Mouse (Mus musculus): ENCODE data around the gene Ric8b.
A peak's percentile ranks its signal among the peaks of the same experiment; 100 is the strongest.

Gene Ric8b

GRCm38 (mm10) chr10:84960380-84960930 is 43.0 kb downstream of the Ric8b start:
- no peak for DNase-seq (ENCODE audit: low read depth)

GRCm38 (mm10) chr10:84963126-84963525 is 45.7 kb downstream of the Ric8b start:
- DNase-seq (ENCODE audit: low read depth), result no peak

DNA sequence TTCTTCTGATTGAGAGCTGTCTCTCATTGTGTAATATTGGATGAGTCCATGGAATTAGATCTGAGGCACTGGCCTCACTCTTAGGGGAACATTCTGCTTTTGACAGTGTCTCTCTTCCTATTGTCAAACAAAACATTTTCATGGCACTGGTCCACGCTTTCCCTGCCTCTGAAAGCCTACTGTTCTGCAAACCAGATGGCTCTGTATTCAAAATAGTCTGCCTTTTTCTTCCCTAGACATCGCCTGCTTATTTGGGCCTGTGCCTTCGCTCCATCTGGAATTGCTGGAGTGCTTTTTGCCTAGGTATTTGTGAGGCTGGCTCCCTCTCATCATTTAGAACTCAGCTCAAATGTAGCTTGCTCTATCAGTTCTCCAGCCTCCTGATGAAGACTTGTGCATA is 46.3 kb downstream of the Ric8b start:
- DNase-seq (ENCODE audit: low read depth), result no peak

GRCm38 (mm10) chr10:84966542-84966941 is 49.1 kb downstream of the Ric8b start:
- DNase-seq (ENCODE audit: low read depth), result no peak

GRCm38 (mm10) chr10:84967645-84968044 is 50.2 kb downstream of the Ric8b start:
- DNase-seq (ENCODE audit: low read depth), result no peak

DNA sequence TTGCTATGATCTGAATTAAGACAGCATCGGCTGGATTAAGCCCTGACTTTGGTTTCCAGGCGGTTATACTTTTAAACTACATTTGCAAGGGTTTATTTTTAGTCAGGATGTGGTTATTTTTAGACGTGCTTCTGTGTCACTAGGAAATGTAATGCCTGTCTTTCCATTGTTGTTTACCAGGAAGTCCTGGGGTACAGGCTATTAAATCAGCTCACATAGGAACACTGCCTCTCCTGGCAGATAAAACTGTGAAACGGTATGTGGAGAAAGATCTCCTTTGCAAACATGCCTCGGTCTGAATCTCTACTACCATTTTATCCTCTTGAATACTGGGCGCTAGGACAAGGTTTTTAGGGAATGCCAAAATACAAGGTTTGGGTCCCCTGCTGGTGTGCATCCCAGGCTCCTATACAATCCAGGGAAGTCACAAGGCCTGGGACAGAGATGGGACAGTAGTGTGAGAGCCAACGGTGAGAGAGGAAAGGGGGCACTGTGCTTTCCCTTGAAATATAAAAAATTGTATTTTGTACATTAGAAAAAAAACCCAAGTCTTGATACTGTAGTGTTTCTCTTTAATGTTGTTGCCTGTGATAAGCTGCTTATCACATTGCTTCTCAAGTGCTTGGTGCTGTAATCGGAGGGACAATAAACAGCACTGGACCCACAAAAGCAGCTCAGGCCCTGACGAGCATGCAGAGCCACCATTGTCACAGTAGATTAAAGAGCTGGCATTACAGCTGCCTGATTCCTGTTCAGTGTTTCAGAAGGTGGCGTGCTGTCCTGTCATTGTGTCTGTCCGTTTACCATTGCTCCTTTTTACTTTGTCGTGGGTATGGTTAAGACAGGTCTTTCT is 51.7 kb downstream of the Ric8b start:
- peak; percentile 24 for DNase-seq (ENCODE audit: low read depth)

DNA sequence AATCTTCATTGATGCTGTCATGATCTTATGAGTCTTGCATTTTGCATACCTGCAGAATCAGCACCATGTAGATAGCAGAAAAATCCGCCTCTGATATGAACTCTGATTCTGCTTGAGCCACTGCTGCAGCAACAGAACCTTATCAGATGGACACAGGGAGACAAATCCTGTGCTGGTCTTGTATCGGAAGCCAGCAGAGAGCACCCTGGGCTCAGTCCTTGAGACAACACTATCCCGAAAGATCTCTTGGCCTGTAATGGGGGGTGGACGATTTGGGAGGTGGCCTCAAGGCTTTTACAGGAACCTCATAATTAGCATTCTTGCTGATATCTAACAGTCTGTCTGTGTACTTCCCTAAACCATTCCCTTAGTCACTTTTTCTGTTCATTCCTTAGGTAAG is 57.8 kb downstream of the Ric8b start:
- no peak for DNase-seq (ENCODE audit: low read depth)

DNA sequence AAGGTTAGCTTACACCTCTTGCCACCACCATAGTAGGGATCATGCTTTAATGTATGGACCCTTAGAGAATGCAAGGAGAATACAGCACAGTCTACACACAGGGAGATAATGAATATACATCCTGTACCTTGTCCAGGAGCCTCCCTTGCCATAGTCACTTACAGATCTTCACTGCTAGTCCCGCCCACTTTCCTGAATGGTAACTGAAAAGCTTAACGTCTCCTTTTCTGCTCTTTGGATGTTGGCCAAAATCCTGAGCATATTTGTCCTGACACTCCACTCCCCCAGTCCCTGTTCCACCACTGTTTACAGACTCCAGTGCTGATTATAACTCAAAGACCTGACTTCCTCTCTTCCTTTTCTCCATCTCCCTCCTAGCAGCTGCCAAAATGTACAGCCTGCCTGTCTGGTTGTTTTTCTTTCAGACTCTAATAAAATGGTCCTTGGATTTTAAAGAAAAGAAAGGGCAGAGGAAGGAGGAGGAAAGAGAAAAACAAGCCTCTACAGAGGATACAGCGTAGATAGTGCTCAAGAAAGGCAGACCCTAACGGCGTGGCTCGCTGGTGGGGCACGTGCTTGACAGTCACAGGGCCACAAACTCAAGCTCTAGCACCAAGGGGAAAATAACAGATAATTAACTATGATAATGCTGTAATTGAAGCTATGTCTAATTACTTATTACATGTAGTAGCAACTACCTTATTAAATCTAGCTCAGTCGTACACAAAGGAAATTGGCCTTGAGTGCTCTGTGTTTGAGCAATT is 59.4 kb downstream of the Ric8b start:
- DNase-seq (ENCODE audit: low read depth), result no peak

DNA sequence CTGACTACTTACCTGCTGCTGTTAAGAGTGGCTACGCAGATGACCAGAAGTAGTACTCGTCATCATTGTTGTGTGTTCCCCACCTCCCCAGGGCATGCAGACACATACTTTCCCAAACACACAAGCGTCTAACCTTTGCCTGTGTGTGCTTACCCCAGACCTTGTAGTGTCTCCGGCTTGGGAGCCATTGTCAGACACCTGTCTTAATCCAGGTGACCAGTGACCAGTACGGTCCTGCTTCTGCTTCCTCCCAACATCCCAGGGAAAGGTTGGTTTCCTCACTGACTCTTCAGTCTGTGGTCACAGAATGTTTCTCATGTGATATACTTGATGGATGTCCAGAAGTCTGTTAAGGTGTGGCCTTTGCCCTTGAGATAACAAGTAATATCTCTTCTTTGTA is 62.9 kb downstream of the Ric8b start:
- DNase-seq (ENCODE audit: low read depth), result no peak

GRCm38 (mm10) chr10:84981441-84981840 is 64.0 kb downstream of the Ric8b start:
- DNase-seq (ENCODE audit: low read depth), result no peak

- DNase-seq (ENCODE audit: low read depth), result no peak
These were observed 65.3 kb downstream of the Ric8b start for GRCm38 (mm10) chr10:84982675-84983074.

GRCm38 (mm10) chr10:84985956-84986355 is 68.5 kb downstream of the Ric8b start:
- peak; percentile 43 for DNase-seq (ENCODE audit: low read depth)

- DNase-seq (ENCODE audit: low read depth), result no peak
These were observed 70.2 kb downstream of the Ric8b start for GRCm38 (mm10) chr10:84987666-84988065.

GRCm38 (mm10) chr10:84988650-84989049 is 71.2 kb downstream of the Ric8b start:
- DNase-seq (ENCODE audit: low read depth), result no peak

GRCm38 (mm10) chr10:84994346-84994745 is 76.9 kb downstream of the Ric8b start:
- DNase-seq (ENCODE audit: low read depth), result no peak

DNA sequence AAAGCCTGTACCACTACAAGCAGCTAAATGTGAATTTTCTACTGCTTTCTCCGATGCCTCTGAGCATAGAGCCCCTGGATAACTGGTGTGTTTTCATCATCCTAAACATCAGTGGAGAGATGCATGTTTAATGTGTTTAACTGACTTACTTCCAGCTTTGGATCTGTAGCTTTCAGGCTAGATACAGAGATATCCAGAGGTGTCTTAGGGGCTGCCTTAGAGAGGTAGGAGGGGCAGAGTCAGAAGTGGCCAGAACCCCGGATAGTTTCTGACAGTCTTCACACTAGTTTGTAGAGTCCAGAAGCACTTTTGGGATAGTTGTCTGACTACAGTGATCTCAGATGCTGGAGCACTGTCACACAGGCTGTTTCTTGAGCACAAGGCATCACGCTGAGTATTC is 77.6 kb downstream of the Ric8b start:
- no peak for DNase-seq (ENCODE audit: low read depth)

GRCm38 (mm10) chr10:84996366-84996765 is 79.0 kb downstream of the Ric8b start:
- DNase-seq (ENCODE audit: low read depth), result no peak

DNA sequence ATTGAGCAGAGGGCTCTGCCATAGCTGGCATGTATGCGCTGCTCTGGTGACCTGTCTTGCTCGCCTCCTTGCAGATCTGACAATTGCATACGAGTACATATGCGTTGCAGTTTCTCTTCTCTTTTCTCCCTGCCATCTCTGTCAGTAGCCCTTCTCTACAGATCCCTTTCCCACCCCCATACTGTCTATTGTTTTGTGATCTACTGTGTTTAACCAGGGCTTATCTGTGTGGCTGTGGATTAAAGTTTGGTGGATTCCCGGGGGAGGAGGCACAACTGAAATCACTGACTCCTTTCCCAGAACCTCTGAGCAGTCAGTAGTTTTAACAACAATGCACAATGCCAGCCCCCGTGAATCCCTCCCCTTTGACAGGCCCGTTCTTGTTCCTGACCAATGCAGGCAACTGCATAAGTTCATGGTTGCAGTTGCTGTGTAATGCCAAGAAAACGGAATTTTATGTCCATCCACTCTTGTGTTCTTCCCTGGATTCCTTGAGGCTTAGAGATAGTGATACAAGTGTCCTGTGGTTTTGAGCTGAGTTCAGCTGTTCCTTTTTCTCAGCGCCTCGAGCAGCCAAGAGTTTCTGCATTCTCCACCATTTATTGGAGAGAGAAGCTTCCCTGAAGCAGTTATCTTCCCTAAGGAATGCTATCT is 80.3 kb downstream of the Ric8b start:
- DNase-seq (ENCODE audit: low read depth), result no peak

DNA sequence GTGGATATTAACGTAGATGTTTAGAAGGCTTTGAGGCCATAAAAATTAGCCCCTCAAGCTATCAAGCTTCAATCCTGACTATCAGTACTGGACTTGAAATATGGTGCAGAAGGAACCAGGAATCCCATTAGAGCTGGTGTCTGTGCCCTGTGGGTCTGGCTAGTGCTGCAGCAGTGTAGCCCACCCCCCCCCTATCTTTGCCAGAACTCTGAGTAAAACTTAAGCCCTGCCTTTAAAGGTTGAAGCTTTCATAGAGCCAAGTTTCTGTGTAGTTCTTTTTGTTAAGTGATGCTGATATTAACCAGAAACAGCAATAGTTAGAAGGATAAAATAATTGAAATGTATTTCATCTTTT is 80.8 kb downstream of the Ric8b start:
- DNase-seq (ENCODE audit: low read depth), result no peak

DNA sequence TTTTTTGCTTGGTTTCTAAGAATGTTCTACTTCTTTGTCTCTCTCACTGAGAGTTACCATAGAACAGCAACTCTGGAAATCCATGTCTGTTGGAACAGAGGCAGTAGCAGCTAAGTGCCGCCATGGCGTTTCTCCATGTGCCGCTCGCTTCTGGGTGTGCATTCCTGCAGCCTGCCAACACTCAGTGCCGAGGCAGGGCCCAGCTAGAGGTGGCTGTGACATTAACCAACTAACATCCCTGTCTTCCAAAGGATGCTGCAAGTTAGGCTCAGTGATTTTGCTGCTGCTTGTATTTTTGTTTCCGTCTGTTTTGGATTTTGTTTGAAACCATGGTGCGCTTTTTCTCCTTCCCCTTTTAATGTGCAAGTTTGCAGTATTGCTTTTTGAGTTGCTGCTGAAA is 84.5 kb downstream of the Ric8b start:
- no peak for DNase-seq (ENCODE audit: low read depth)

- no peak for DNase-seq (ENCODE audit: low read depth)
These were observed 86.0 kb downstream of the Ric8b start for GRCm38 (mm10) chr10:85003190-85004026.
